Mouse (Mus musculus) liver, adult 2 months (tissue): ENCODE results near the gene Srd5a3.

Experiments used
- CTCF ChIP-seq: fragments of 200-500 bp; IDR thresholded peaks from 2 replicates; pipeline ENCODE4 v1.5.1; 2011; ENCODE audit warnings: low read depth, low read length, control low read depth
- POLR2A ChIP-seq: fragments of 200-500 bp; IDR thresholded peaks from 2 replicates; pipeline ENCODE4 v1.6.1; 2011; ENCODE audit warnings: low read length, control low read depth; ENCODE audit not compliant: insufficient read depth; ENCODE audit errors: extremely low read depth

DNA sequence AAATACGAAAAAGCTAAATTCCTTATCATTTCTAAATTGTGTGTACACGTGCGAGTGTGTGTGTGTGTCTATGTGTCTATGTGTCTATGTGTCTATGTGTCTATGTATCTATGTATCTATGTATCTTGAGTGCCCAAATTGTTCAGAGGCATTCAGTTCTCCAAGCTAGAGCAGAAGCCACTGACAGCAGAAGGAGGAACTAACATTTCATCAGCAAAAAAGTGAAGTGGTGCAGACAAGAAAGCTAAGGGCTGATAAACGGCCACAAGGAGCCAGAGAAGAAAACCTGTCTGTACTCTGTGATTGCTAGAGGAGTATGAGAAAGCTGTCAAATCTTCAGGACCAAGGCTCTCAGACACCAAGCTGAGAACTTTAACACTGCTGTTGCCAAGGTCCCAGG is 8.1 kb upstream of the Srd5a3 start:
- TF ChIP-seq POLR2A = no peak
- TF ChIP-seq CTCF = no peak
